Comparison of ENCODE assay signal across 8 mouse cellular contexts in the genomic region with DNA sequence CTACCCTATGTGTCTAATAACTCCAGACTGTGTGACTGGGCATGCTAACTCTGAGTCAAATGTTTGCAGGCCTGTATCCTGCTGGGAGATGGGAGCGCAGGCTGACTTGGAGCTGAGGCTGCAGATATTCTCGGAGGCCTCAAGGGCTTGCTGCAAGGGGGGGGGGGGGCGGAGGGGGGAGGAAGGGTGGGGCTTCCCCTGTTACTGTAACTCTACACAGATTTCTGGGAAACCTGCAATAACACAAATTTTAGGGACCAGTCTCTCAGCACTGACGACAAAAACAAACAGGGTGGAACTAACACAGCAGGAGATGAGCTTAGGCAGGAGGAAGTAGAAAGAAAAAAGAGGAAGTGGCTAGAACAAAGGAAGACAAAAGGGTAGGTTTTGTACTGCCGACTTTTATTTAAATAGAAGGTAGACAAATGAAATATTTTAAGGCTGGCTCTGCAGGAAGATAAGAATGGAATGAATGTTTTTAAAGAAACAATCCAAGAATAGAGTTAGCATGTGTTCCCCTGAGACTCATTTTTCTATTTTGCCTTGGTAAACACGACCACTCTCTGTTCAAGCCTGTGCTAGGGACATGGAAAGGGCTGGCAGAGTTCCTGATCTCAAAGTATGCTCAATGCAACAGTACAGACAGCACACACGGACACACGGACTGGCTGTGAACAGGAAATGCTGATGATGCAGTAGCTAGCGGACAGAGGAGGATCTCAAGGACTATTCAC. TPM values are rescaled to one million over a fixed set of nuclear protein-coding genes. Genes with fewer than 3 reads are reported as not detected.
A peak's percentile ranks its signal among the peaks of the same experiment; 100 is the strongest.
DNase-seq lines count a peak whose midpoint lies in the region; ATAC-seq and TF ChIP-seq lines count a peak whose summit lies in the region.

No protein-coding gene starts in this region.

- no peak for DNase-seq in left cerebral cortex, adult 2 months (ENCODE audit: extremely low spot score in 1 of 2, low spot score in 2 of 2)
- no peak for DNase-seq in left cerebral cortex, adult 8-10 months (ENCODE audit: low spot score in 2 of 2)
- peak; percentile 55 for DNase-seq in NIH3T3 (ENCODE audit: low read depth)
- DNase-seq in cerebellum, postnatal 10 days = no peak
- DNase-seq in urinary bladder, postnatal 4 days (ENCODE audit: low spot score in 2 of 2) = no peak

- no peak; the same call in 1 of the 2 replicates for ATAC-seq in heart, embryonic 13.5 days (ENCODE audit: extremely low read depth, insufficient number of reproducible peaks, low FRiP score, low TSS enrichment)
- peak; percentile 54 for ATAC-seq in liver, embryonic 12.5 days
- ATAC-seq in erythroblast, adult 5-6 weeks (replicated peaks; ENCODE audit: low FRiP score, poor library complexity, severe bottlenecking) = no peak

- H3K9me3 ChIP-seq in heart, embryonic 13.5 days = no peaks in the 10 kb centered on the region
- H3K9me3 ChIP-seq in liver, embryonic 12.5 days (replicated peaks) = no peaks in the 10 kb centered on the region

- no peaks in the 10 kb centered on the region for H3K27me3 ChIP-seq in heart, embryonic 13.5 days (replicated peaks)
- H3K27me3 ChIP-seq in liver, embryonic 12.5 days (replicated peaks) = no peaks in the 10 kb centered on the region

- H3K36me3 ChIP-seq in heart, embryonic 13.5 days = no peaks in the 10 kb centered on the region
- H3K36me3 ChIP-seq in liver, embryonic 12.5 days = no peaks in the 10 kb centered on the region

- intact Hi-C loops in left cerebral cortex, adult 2 months (cut with DNase I) = no loop called here

- TF ChIP-seq CTCF in left cerebral cortex, adult 2 months (IDR thresholded peaks at IDR 0.05) = no peak

- WGBS in heart, embryonic 13.5 days = 32% methylated on average over 8 of the region's 9 CpGs
- WGBS in liver, embryonic 12.5 days (ENCODE audit: insufficient replicate concordance) = 21% methylated on average over 9 of the region's 9 CpGs

- no peak overlapping the region for H3K4me3 ChIP-seq in left cerebral cortex, adult 2 months
- no peak overlapping the region for H3K4me3 ChIP-seq in heart, embryonic 13.5 days
- H3K4me3 ChIP-seq in liver, embryonic 12.5 days = no peak overlapping the region

- H3K4me1 ChIP-seq in heart, embryonic 13.5 days = peaks cover 26% of the 10 kb centered on the region
- H3K4me1 ChIP-seq in liver, embryonic 12.5 days = peaks cover 59% of the 10 kb centered on the region

- peak overlapping the region; percentile 61 for H3K27ac ChIP-seq in left cerebral cortex, adult 2 months
- peak overlapping the region; percentile 76 for H3K27ac ChIP-seq in heart, embryonic 13.5 days (replicated peaks)
- peak overlapping the region; percentile 76 for H3K27ac ChIP-seq in liver, embryonic 12.5 days

- H3K9ac ChIP-seq in heart, embryonic 13.5 days = no peak overlapping the region
- H3K9ac ChIP-seq in liver, embryonic 12.5 days = 0 out of 2 replicates have a peak overlapping the region, but pooled peaks have one; percentile 14

- no peak overlapping the region for H3K4me2 ChIP-seq in heart, embryonic 13.5 days
- H3K4me2 ChIP-seq in liver, embryonic 12.5 days = peak overlapping the region; percentile 26

RNA-seq across cellular contexts. Expression of gene Eed, which starts 42.4 kb away (rescaled TPM):
- total RNA-seq in left cerebral cortex, adult 2 months (2021) = 10 to 100 TPM; 38.4 to 41.4 TPM
- total RNA-seq in left cerebral cortex, adult 8-10 months (2022) = 10 to 100 TPM; 22.0 to 28.6 (median 25.5) TPM
- polyA plus RNA-seq in heart, embryonic 13.5 days (2015; fragmentation: Nextera tagmentation; extraction: Ambion mirVana) = 42.0 and 45.5 TPM in 2 replicates
- 58.1 and 61.5 TPM in 2 replicates for polyA plus RNA-seq in liver, embryonic 12.5 days (2016; fragmentation: Nextera tagmentation; extraction: Ambion mirVana)
- 55.8 and 69.2 TPM in 2 replicates for total RNA-seq in erythroblast, adult 5-6 weeks (2015; ENCODE audit: low replicate concordance)
- 48.7 and 51.6 TPM in 2 replicates for total RNA-seq in erythroblast, adult 5-6 weeks (2017; ENCODE audit: low replicate concordance)
